Mouse (Mus musculus): Measurements from ENCODE around the gene Epb41l1.
"Not testable (repeated sequence)": the region's sequence is repeated elsewhere in the genome, so short reads cannot be mapped to it uniquely, and the experiment has no call there.

Gene Epb41l1

GRCm38 (mm10) chr2:156420694-156421380 lies at the start of gene Epb41l1:
Gene Epb41l1 (plus strand): TSS chr2:156420909.
- in situ Hi-C loops (cut with MboI) = no loop called here

- in situ Hi-C loops (cut with MboI) = no loop called here
Measured at GRCm38 (mm10) chr2:156376956-156377355, 43.8 kb upstream of the Epb41l1 start.

- in situ Hi-C loops (cut with MboI) = no loop called here
Measured at GRCm38 (mm10) chr2:156379929-156380328, 40.8 kb upstream of the Epb41l1 start.

GRCm38 (mm10) chr2:156381350-156381749 lies 39.4 kb upstream of the Epb41l1 start:
- in situ Hi-C loops (cut with MboI) = no loop called here

GRCm38 (mm10) chr2:156392461-156393154 lies 28.1 kb upstream of the Epb41l1 start:
- in situ Hi-C loops (cut with MboI) = not testable (repeated sequence)

- in situ Hi-C loops (cut with MboI) = no loop called here
Measured at GRCm38 (mm10) chr2:156393155-156393828, 27.4 kb upstream of the Epb41l1 start.

- in situ Hi-C loops (cut with MboI) = no loop called here
Measured at GRCm38 (mm10) chr2:156394282-156394681, 26.4 kb upstream of the Epb41l1 start.

- in situ Hi-C loops (cut with MboI) = no loop called here
Measured at GRCm38 (mm10) chr2:156396096-156396495, 24.6 kb upstream of the Epb41l1 start.

- in situ Hi-C loops (cut with MboI) = no loop called here
Measured at GRCm38 (mm10) chr2:156397988-156398387, 22.7 kb upstream of the Epb41l1 start.

- in situ Hi-C loops (cut with MboI) = no loop called here
Measured at GRCm38 (mm10) chr2:156399485-156399884, 21.2 kb upstream of the Epb41l1 start.

GRCm38 (mm10) chr2:156401331-156401730 lies 19.4 kb upstream of the Epb41l1 start:
- in situ Hi-C loops (cut with MboI) = no loop called here

- in situ Hi-C loops (cut with MboI) = no loop called here
Measured at GRCm38 (mm10) chr2:156402036-156402435, 18.7 kb upstream of the Epb41l1 start.

- in situ Hi-C loops (cut with MboI) = no loop called here
Measured at GRCm38 (mm10) chr2:156406987-156407386, 13.7 kb upstream of the Epb41l1 start.

- in situ Hi-C loops (cut with MboI) = no loop called here
Measured at GRCm38 (mm10) chr2:156408168-156408567, 12.5 kb upstream of the Epb41l1 start.

GRCm38 (mm10) chr2:156411348-156411747 lies 9.4 kb upstream of the Epb41l1 start:
- in situ Hi-C loops (cut with MboI) = not testable (repeated sequence)

- in situ Hi-C loops (cut with MboI) = no loop called here
Measured at GRCm38 (mm10) chr2:156414996-156415395, 5.7 kb upstream of the Epb41l1 start.

GRCm38 (mm10) chr2:156415674-156416073 lies 5.0 kb upstream of the Epb41l1 start:
- in situ Hi-C loops (cut with MboI) = no loop called here

GRCm38 (mm10) chr2:156417194-156417593 lies 3.5 kb upstream of the Epb41l1 start:
- in situ Hi-C loops (cut with MboI) = no loop called here

- in situ Hi-C loops (cut with MboI) = no loop called here
Measured at GRCm38 (mm10) chr2:156418467-156418866, 2.2 kb upstream of the Epb41l1 start.

GRCm38 (mm10) chr2:156420327-156420693 lies 399 bp upstream of the Epb41l1 start:
- in situ Hi-C loops (cut with MboI) = no loop called here

GRCm38 (mm10) chr2:156421381-156422110 lies 837 bp downstream of the Epb41l1 start:
- in situ Hi-C loops (cut with MboI) = no loop called here

GRCm38 (mm10) chr2:156422631-156423030 lies 1.9 kb downstream of the Epb41l1 start:
- in situ Hi-C loops (cut with MboI) = no loop called here
